Mouse (Mus musculus) hindbrain, embryonic 11.5 days (tissue): Measurements from ENCODE around the gene Rreb1. TPM values are rescaled to one million over a fixed set of nuclear protein-coding genes. Genes with fewer than 3 reads are reported as not detected.

Source experiments
- ATAC-seq: fragments of 200-750 bp; cut with Nextera tagmentation; 2 replicates; pipeline ENCODE4 v1.8.0; 2017; ENCODE audit warnings: mild to moderate bottlenecking, moderate TSS enrichment, moderate library complexity; ENCODE audit not compliant: low FRiP score
- DNase-seq: peaks from one replicate; pipeline ENCODE4 v3.0.0-alpha.2; 2015; ENCODE audit warnings: low spot score
- H3K27ac ChIP-seq: fragments of 300-500 bp; sonication (generic); 2 replicates; pipeline ENCODE4 v1.5.1; 2014; ENCODE audit warnings: mild to moderate bottlenecking, low read depth, low read length
- H3K27me3 ChIP-seq: fragments of 300-500 bp; sonication (generic); 2 replicates; pipeline ENCODE4 v1.6.1; 2014; ENCODE audit warnings: mild to moderate bottlenecking, low read length, moderate library complexity, mixed read lengths; ENCODE audit not compliant: control insufficient read depth, insufficient read depth
- H3K36me3 ChIP-seq: fragments of 300-500 bp; sonication (generic); 2 replicates; pipeline ENCODE4 v1.6.1; 2014; ENCODE audit warnings: mild to moderate bottlenecking, low read length, moderate library complexity, mixed read lengths; ENCODE audit not compliant: control insufficient read depth, insufficient read depth
- H3K4me1 ChIP-seq: fragments of 300-500 bp; sonication (generic); replicated peaks from 2 replicates; pipeline ENCODE4 v1.6.1; 2014; ENCODE audit warnings: low read length, mixed read lengths; ENCODE audit not compliant: control insufficient read depth, insufficient read depth
- H3K4me2 ChIP-seq: fragments of 300-500 bp; sonication (generic); replicated peaks from 2 replicates; pipeline ENCODE4 v1.6.1; 2014; ENCODE audit warnings: mild to moderate bottlenecking, low read depth, low read length
- H3K4me3 ChIP-seq: fragments of 300-500 bp; sonication (generic); 2 replicates; pipeline ENCODE4 v1.5.1; 2014; ENCODE audit warnings: low read depth, low read length
- H3K9ac ChIP-seq: fragments of 300-500 bp; sonication (generic); 2 replicates; pipeline ENCODE4 v1.6.1; 2014; ENCODE audit warnings: low read depth, low read length
- H3K9me3 ChIP-seq: fragments of 300-500 bp; sonication (generic); 2 replicates; pipeline ENCODE4 v1.6.1; 2016; ENCODE audit warnings: low read length; ENCODE audit not compliant: control insufficient read depth
- WGBS: fragments of 180-500 bp; shearing (Covaris S2); extraction: QIAGEN DNeasy Blood & Tissue Kit; methylation state at CpG from one replicate; pipeline ENCODE4 v1.1.7; 2014; 5-methylcytosine and 5-hydroxymethylcytosine counted together
- polyA plus RNA-seq: library from polyadenylated mRNA; unstranded; fragments of >200 nt; fragmentation: Nextera tagmentation; extraction: Ambion mirVana; gene quantifications from 2 replicates; pipeline ENCODE4 v1.2.1, GENCODE M21; 2014

The Rreb1 gene
- polyA plus RNA-seq, 1 experiment from 2014 or later = 7.0 TPM

DNA sequence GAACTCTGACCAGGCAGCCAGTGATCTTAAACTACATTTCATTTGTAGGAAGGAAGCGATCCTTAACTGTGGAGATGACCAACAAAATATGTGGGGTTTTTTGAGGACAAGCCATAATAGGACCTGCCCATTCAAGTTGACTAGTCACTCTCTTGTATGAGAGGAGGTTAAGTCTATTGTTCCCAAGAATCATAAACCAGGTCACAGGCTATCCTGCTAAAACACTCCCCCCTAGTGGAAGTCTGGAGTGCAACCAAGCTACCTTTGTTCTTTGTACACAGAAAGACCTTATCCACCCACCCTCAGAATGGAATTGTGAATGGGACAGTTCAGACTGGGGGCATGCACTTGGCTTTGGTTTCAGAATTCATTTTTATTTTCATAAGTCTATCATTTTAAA is 166.1 kb downstream of the Rreb1 start:
- DNase-seq (peak; percentile 60), ATAC-seq (0 out of 2 replicates have a peak, but pooled peaks have one; percentile 38)
- WGBS = 86% methylated on average over 1 of the region's 1 CpGs

DNA sequence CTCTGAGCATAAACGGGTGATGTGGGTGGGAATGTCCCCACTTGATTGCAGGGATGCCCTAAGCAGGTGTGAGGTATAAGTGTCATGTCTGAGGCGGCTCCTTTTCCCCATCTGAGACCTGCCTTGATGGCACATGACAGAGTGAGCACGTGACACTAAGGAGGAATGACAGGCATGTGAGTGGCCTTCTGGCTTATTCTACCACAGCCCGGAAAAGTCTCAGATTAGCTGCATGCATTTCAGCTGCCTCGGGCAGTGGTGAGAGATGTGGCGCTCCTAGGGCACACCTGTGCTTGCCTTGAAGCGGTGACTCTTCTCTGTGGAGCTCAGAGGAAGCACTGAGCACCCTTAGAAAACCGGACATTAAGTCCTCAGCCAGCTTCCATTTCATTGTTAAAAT is 167.2 kb downstream of the Rreb1 start:
- DNase-seq (no peak), ATAC-seq (no peak)
- no peaks in the 10 kb centered on the region for H3K27me3 ChIP-seq
- H3K4me1 ChIP-seq = no peaks in the 10 kb centered on the region
- 81% methylated on average over 8 of the region's 8 CpGs for WGBS
- H3K9ac ChIP-seq = no peak overlapping the region
- no peak overlapping the region for H3K4me2 ChIP-seq
- H3K9me3 ChIP-seq = no peaks in the 10 kb centered on the region
- H3K4me3 ChIP-seq = no peak overlapping the region
- no peaks in the 10 kb centered on the region for H3K36me3 ChIP-seq
- no peak overlapping the region for H3K27ac ChIP-seq

More for the DNA sequence above, 166.1 kb downstream of the Rreb1 start:
- Histone ChIP-seq H3K4me3 (no peak overlapping the region), H3K9me3 (no peaks in the 10 kb centered on the region), H3K9ac (no peak overlapping the region), H3K27ac (no peak overlapping the region), H3K36me3 (no peaks in the 10 kb centered on the region), H3K4me1 (no peaks in the 10 kb centered on the region), H3K4me2 (no peak overlapping the region), H3K27me3 (no peaks in the 10 kb centered on the region)

DNA sequence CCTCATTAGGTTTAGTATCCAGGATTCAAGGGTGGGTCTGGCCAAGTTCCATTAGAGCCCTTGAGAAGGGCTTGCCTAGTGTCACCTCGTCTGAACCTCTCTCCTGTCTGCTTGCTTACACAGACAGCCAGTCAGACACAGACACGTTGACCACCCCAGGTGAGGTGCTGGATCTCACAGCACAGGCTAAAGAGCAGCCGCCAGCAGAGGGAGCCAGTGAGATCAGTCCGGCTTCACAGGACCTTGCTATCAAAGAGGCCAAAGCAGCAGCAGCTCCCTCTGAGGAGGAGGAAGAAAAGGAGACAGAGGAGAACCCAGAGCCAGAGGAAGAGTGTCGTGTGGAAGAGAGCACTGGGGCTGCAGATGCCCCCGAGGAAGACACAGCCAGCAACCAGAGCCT is 168.5 kb downstream of the Rreb1 start:
- Histone ChIP-seq H3K4me1 (no peaks in the 10 kb centered on the region), H3K4me2 (no peak overlapping the region), H3K4me3 (no peak overlapping the region), H3K9ac (no peak overlapping the region), H3K36me3 (no peaks in the 10 kb centered on the region), H3K27me3 (no peaks in the 10 kb centered on the region), H3K27ac (no peak overlapping the region), H3K9me3 (no peaks in the 10 kb centered on the region)
- DNase-seq = peak; percentile 90
- no peak for ATAC-seq
- 24% methylated on average over 6 of the region's 6 CpGs for WGBS

DNA sequence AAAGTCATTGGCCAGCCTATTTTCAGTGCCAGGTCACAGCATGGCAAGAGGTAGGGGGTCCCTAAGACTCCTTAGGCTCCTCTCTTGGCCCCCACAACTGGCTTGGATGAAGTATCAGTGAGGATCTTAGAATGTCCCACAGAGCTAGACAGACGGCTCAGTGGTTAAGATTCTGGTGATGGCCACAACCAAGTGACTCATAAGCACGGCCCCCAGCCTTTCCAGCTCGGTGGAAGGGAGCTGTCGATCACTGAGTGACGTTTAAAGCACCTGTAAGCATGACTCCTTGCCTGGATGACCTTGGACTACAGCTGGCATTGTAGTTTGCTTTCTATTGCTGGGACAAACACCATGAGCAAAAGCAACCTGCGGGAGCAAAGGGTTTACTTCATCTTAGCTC is 174.8 kb downstream of the Rreb1 start:
- Histone ChIP-seq H3K4me3 (no peak overlapping the region), H3K36me3 (no peaks in the 10 kb centered on the region), H3K4me2 (no peak overlapping the region), H3K27me3 (no peaks in the 10 kb centered on the region), H3K4me1 (no peaks in the 10 kb centered on the region), H3K9ac (no peak overlapping the region), H3K27ac (no peak overlapping the region), H3K9me3 (no peaks in the 10 kb centered on the region)
- no peak for DNase-seq
- WGBS = 92% methylated on average over 6 of the region's 6 CpGs
- no peak for ATAC-seq

DNA sequence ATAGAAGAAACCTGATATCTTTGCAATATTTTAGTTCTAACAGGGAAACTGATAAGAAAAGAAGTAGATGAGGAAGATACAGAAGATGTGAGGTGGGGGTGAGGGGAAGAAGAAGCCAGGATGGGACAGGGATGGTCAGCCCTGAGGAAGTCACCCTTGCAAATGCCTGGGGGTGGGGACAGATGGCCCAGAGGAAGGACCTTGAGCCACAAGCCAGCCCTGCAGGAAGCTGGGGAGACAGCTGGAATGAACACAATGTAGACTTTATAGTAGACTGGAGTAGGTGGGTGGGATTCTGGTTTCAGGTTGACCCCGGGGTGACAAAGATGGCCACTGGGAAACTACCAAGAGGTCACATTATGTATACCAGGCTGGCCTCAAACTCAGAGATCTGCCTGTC is 176.1 kb downstream of the Rreb1 start:
- no peak for ATAC-seq
- Histone ChIP-seq H3K27ac (no peak overlapping the region), H3K36me3 (no peaks in the 10 kb centered on the region), H3K9me3 (no peaks in the 10 kb centered on the region), H3K9ac (no peak overlapping the region), H3K27me3 (no peaks in the 10 kb centered on the region), H3K4me3 (no peak overlapping the region), H3K4me2 (no peak overlapping the region), H3K4me1 (no peaks in the 10 kb centered on the region)
- 80% methylated on average over 1 of the region's 1 CpGs for WGBS
- DNase-seq = no peak

DNA sequence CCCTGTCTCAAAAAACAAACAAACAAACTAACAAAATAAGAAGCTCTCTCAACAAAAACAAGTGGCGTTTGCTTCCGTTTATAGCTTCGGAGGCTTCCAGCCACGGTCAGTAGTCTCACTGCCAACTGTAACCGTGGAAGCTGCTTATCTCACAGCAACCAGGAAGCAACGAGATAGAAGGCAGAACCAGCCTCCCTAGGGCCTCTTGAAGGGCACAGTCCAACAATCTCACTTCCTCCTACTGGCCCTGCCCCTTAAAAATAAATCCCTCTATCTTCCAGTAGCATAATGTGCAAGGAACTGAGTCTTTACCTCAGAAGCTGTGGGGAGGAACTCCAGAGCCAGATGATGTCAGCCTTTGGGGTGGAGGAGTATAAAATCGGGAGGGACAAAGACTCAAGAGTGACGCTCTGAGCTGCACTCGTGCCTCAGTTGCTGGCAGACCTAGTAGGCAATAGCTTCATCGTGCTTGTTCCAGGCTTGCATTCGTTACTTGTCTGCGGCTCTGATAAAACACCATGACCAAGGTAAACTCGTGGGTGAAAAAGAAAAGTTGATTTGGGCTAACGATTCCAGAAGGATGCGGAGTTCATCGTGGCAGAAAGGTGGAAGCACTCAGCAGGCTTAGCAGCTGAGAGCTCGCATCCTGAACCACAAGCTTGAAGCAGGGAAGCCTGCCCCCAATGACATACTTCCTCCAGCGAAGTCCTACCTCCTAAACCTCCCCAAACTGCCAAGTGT is 180.5 kb downstream of the Rreb1 start:
- Histone ChIP-seq H3K4me3 (no peak overlapping the region), H3K9me3 (no peaks in the 10 kb centered on the region)
- WGBS = 89% methylated on average over 18 of the region's 18 CpGs

DNA sequence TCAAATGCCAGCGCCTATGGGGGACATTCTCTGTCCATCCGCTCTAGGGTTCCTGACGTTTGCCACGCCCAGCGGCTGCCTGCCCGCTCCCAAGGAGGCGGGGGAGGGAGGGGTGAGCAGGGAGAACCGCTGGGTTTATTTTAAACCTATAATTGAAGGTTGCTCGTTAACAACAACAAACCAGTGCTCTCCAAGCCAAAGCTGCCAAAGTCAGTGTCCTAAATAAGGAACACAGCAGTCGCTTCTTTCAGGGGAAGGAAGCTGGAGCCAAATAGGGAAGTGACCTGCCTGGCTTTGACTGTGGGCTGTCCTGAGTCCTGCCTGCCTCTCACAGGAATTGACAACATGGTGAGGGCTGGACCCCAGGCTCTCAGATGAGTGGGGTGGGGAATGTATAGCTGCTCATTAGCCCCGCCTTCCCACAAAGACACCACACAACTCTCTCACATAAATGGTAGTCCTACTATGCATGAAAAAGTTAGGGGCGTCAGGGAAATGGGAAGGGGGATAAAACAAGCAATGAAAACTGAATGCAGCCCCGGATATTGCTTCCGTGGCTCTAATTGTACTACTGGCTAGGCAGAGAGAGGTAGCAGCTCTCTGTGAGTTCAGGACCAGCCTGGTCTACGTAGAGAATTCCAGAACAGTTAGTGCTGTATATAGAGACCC is 181.2 kb downstream of the Rreb1 start:
- Histone ChIP-seq H3K9ac (no peak overlapping the region), H3K9me3 (no peaks in the 10 kb centered on the region), H3K4me2 (no peak overlapping the region), H3K27ac (no peak overlapping the region), H3K36me3 (no peaks in the 10 kb centered on the region), H3K27me3 (0 out of 2 replicates have a peak, but pooled peaks cover 3% of the 10 kb centered on the region), H3K4me1 (peaks cover 5% of the 10 kb centered on the region), H3K4me3 (no peak overlapping the region)
- no peak for ATAC-seq
- no peak for DNase-seq
- 81% methylated on average over 15 of the region's 15 CpGs for WGBS

More for the DNA sequence above, 180.5 kb downstream of the Rreb1 start:
- Histone ChIP-seq H3K27me3 (no peaks in the 10 kb centered on the region), H3K4me1 (peaks cover under 1% of the 10 kb centered on the region; the same call in 1 of the 2 replicates), H3K36me3 (no peaks in the 10 kb centered on the region), H3K4me2 (no peak overlapping the region), H3K27ac (no peak overlapping the region), H3K9ac (no peak overlapping the region)
- DNase-seq (no peak), ATAC-seq (no peak)

DNA sequence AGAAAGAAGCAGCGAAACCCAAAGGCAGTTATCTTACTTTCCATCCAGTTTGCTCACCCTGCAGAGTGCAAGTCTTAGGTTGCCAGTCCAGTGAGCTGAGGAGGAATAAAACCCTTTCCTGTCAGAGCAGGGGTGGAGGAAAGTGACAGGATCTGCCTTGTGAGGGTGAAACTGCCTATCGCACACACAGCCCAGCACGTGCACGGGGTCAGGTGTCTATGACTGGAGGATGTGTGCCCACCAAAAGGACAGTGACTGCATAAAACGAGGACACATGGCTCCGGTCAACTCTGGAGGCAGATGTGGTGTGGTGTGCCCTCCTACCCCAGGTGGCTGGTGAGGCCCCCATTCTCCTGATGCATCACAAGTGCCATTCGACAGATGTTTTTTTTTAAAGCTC is 181.7 kb downstream of the Rreb1 start:
- ATAC-seq = no peak
- H3K9me3 ChIP-seq = no peaks in the 10 kb centered on the region

DNA sequence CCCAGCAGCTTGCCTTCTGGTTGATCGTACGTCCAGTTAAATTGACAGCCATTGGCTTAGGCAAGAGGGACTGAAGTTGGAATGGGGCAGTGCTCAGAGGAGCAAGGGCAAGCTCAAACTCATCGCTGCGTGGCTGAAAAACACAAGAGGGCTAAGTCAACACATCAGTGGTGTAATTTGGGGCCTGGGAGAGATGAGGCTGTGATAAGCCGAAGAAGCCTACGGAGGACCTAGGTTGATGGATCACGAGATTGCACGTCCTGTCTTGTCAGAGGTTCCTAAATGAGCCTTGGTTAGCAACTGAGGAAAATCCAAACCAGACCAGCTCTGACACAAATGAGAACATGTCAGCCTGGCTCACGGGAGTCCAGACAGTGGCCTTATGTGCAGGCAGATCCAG is 184.3 kb downstream of the Rreb1 start:
- Histone ChIP-seq H3K27me3 (0 out of 2 replicates have a peak, but pooled peaks cover 3% of the 10 kb centered on the region), H3K36me3 (no peaks in the 10 kb centered on the region), H3K4me1 (peaks cover 5% of the 10 kb centered on the region), H3K27ac (no peak overlapping the region), H3K9ac (no peak overlapping the region), H3K9me3 (no peaks in the 10 kb centered on the region), H3K4me3 (no peak overlapping the region), H3K4me2 (no peak overlapping the region)
- WGBS = 82% methylated on average over 9 of the region's 9 CpGs
- ATAC-seq (no peak), DNase-seq (no peak)

More for the DNA sequence above, 181.7 kb downstream of the Rreb1 start:
- H3K36me3 ChIP-seq = no peaks in the 10 kb centered on the region
- H3K4me2 ChIP-seq = no peak overlapping the region
- no peak for DNase-seq
- H3K4me1 ChIP-seq = peaks cover 5% of the 10 kb centered on the region
- H3K27me3 ChIP-seq = 0 out of 2 replicates have a peak, but pooled peaks cover 3% of the 10 kb centered on the region
- no peak overlapping the region for H3K9ac ChIP-seq
- no peak overlapping the region for H3K4me3 ChIP-seq
- H3K27ac ChIP-seq = no peak overlapping the region
- whole genome bisulfite sequencing = 94% methylated on average over 7 of the region's 7 CpGs
